Mouse (Mus musculus): ENCODE data around the gene Utp4. TPM values are rescaled to one million over a fixed set of nuclear protein-coding genes. Genes with fewer than 3 reads are reported as not detected.

Utp4 gene
- total and polyA plus RNA-seq, 2 experiments from 2014 or later: 29.1 to 30.6 TPM

- H3K36me3 ChIP-seq (replicated peaks; ENCODE audit: control insufficient read depth, insufficient read depth, low read length): peaks cover 75% of the 10 kb centered on the region
- H3K9me3 ChIP-seq (replicated peaks; ENCODE audit: control insufficient read depth, low read length): no peaks in the 10 kb centered on the region
- no peak overlapping the region for H3K9ac ChIP-seq (replicated peaks; ENCODE audit: low read depth, low read length)
- peak overlapping the region; percentile 26; the same call in 1 of the 2 replicates for H3K27ac ChIP-seq (ENCODE audit: low read depth)
- H3K4me3 ChIP-seq (ENCODE audit: low read depth, low read length): no peak overlapping the region
- H3K27me3 ChIP-seq (ENCODE audit: control insufficient read depth, insufficient read depth, low read length): no peaks in the 10 kb centered on the region
- TF ChIP-seq CTCF (IDR thresholded peaks at IDR 0.05; ENCODE audit: low read depth) (no peak), EP300 (IDR thresholded peaks at IDR 0.05; ENCODE audit: low read depth) (no peak)
- no peak for DNase-seq (ENCODE audit: low spot score)
- H3K4me1 ChIP-seq (ENCODE audit: control insufficient read depth, insufficient read depth): no peaks in the 10 kb centered on the region
- 91% methylated on average over 6 of the region's 6 CpGs for WGBS
- ATAC-seq (ENCODE audit: insufficient read depth, low read depth): no peak
- no peak overlapping the region for H3K4me2 ChIP-seq (ENCODE audit: low read depth, low read length)
These were observed 13.2 kb downstream of the Utp4 start for GRCm38 (mm10) chr8:106906635-106907034.

- 56% methylated on average over 6 of the region's 6 CpGs for WGBS
- Histone ChIP-seq H3K4me3 (ENCODE audit: low read depth, low read length) (no peak overlapping the region), H3K9me3 (replicated peaks; ENCODE audit: control insufficient read depth, low read length) (no peaks in the 10 kb centered on the region)
These were observed 14.0 kb downstream of the Utp4 start for GRCm38 (mm10) chr8:106907450-106907849.

GRCm38 (mm10) chr8:106908291-106908690 lies 14.9 kb downstream of the Utp4 start:
- DNase-seq (ENCODE audit: low spot score): no peak
- H3K4me1 ChIP-seq (ENCODE audit: control insufficient read depth, insufficient read depth): no peaks in the 10 kb centered on the region
- H3K4me3 ChIP-seq (ENCODE audit: low read depth, low read length): no peak overlapping the region
- no peak overlapping the region for H3K4me2 ChIP-seq (ENCODE audit: low read depth, low read length)
- no peaks in the 10 kb centered on the region for H3K9me3 ChIP-seq (replicated peaks; ENCODE audit: control insufficient read depth, low read length)
- H3K9ac ChIP-seq (replicated peaks; ENCODE audit: low read depth, low read length): no peak overlapping the region
- peaks cover 71% of the 10 kb centered on the region for H3K36me3 ChIP-seq (replicated peaks; ENCODE audit: control insufficient read depth, insufficient read depth, low read length)
- H3K27ac ChIP-seq (ENCODE audit: low read depth): no peak overlapping the region
- H3K27me3 ChIP-seq (ENCODE audit: control insufficient read depth, insufficient read depth, low read length): no peaks in the 10 kb centered on the region
- no peak for TF ChIP-seq CTCF (IDR thresholded peaks at IDR 0.05; ENCODE audit: low read depth)
- no peak for TF ChIP-seq EP300 (IDR thresholded peaks at IDR 0.05; ENCODE audit: low read depth)
- ATAC-seq (ENCODE audit: insufficient read depth, low read depth): no peak
- 73% methylated on average over 7 of the region's 7 CpGs for WGBS

More at GRCm38 (mm10) chr8:106907450-106907849, 14.0 kb downstream of the Utp4 start:
- Histone ChIP-seq H3K9ac (replicated peaks; ENCODE audit: low read depth, low read length) (no peak overlapping the region), H3K4me1 (ENCODE audit: control insufficient read depth, insufficient read depth) (no peaks in the 10 kb centered on the region), H3K27me3 (ENCODE audit: control insufficient read depth, insufficient read depth, low read length) (no peaks in the 10 kb centered on the region), H3K4me2 (ENCODE audit: low read depth, low read length) (no peak overlapping the region), H3K36me3 (replicated peaks; ENCODE audit: control insufficient read depth, insufficient read depth, low read length) (peaks cover 74% of the 10 kb centered on the region), H3K27ac (ENCODE audit: low read depth) (peak overlapping the region; percentile 26; the same call in 1 of the 2 replicates)
- TF ChIP-seq CTCF (IDR thresholded peaks at IDR 0.05; ENCODE audit: low read depth): no peak
- TF ChIP-seq EP300 (IDR thresholded peaks at IDR 0.05; ENCODE audit: low read depth): no peak
- peak; percentile 33; the same call in 1 of the 2 replicates for ATAC-seq (ENCODE audit: insufficient read depth, low read depth)
- no peak for DNase-seq (ENCODE audit: low spot score)

- Histone ChIP-seq H3K9ac (replicated peaks; ENCODE audit: low read depth, low read length) (no peak overlapping the region), H3K4me3 (ENCODE audit: low read depth, low read length) (no peak overlapping the region), H3K4me2 (ENCODE audit: low read depth, low read length) (no peak overlapping the region), H3K36me3 (replicated peaks; ENCODE audit: control insufficient read depth, insufficient read depth, low read length) (peaks cover 78% of the 10 kb centered on the region), H3K4me1 (ENCODE audit: control insufficient read depth, insufficient read depth) (no peaks in the 10 kb centered on the region), H3K9me3 (replicated peaks; ENCODE audit: control insufficient read depth, low read length) (no peaks in the 10 kb centered on the region), H3K27ac (ENCODE audit: low read depth) (no peak overlapping the region), H3K27me3 (ENCODE audit: control insufficient read depth, insufficient read depth, low read length) (no peaks in the 10 kb centered on the region)
- WGBS: 94% methylated on average over 10 of the region's 10 CpGs
- no peak for TF ChIP-seq EP300 (IDR thresholded peaks at IDR 0.05; ENCODE audit: low read depth)
- no peak for TF ChIP-seq CTCF (IDR thresholded peaks at IDR 0.05; ENCODE audit: low read depth)
- ATAC-seq (ENCODE audit: insufficient read depth, low read depth) (no peak), DNase-seq (ENCODE audit: low spot score) (no peak)
These were observed 20.2 kb downstream of the Utp4 start for GRCm38 (mm10) chr8:106913631-106914030.

- DNase-seq (ENCODE audit: low spot score): no peak
- H3K4me2 ChIP-seq (ENCODE audit: low read depth, low read length): no peak overlapping the region
- H3K9me3 ChIP-seq (replicated peaks; ENCODE audit: control insufficient read depth, low read length): no peaks in the 10 kb centered on the region
- no peak for ATAC-seq (ENCODE audit: insufficient read depth, low read depth)
- WGBS: 85% methylated on average over 8 of the region's 8 CpGs
- TF ChIP-seq EP300 (IDR thresholded peaks at IDR 0.05; ENCODE audit: low read depth): no peak
- TF ChIP-seq CTCF (IDR thresholded peaks at IDR 0.05; ENCODE audit: low read depth): no peak
- peaks cover 86% of the 10 kb centered on the region for H3K36me3 ChIP-seq (replicated peaks; ENCODE audit: control insufficient read depth, insufficient read depth, low read length)
- no peak overlapping the region for H3K27ac ChIP-seq (ENCODE audit: low read depth)
- H3K27me3 ChIP-seq (ENCODE audit: control insufficient read depth, insufficient read depth, low read length): no peaks in the 10 kb centered on the region
- H3K4me3 ChIP-seq (ENCODE audit: low read depth, low read length): no peak overlapping the region
- H3K4me1 ChIP-seq (ENCODE audit: control insufficient read depth, insufficient read depth): no peaks in the 10 kb centered on the region
- H3K9ac ChIP-seq (replicated peaks; ENCODE audit: low read depth, low read length): no peak overlapping the region
These were observed 26.4 kb downstream of the Utp4 start for GRCm38 (mm10) chr8:106919721-106920394.

- Histone ChIP-seq H3K36me3 (replicated peaks; ENCODE audit: control insufficient read depth, insufficient read depth, low read length) (peaks cover 81% of the 10 kb centered on the region), H3K9ac (replicated peaks; ENCODE audit: low read depth, low read length) (no peak overlapping the region), H3K4me2 (ENCODE audit: low read depth, low read length) (no peak overlapping the region), H3K27me3 (ENCODE audit: control insufficient read depth, insufficient read depth, low read length) (no peaks in the 10 kb centered on the region), H3K4me1 (ENCODE audit: control insufficient read depth, insufficient read depth) (no peaks in the 10 kb centered on the region), H3K4me3 (ENCODE audit: low read depth, low read length) (no peak overlapping the region), H3K9me3 (replicated peaks; ENCODE audit: control insufficient read depth, low read length) (no peaks in the 10 kb centered on the region), H3K27ac (ENCODE audit: low read depth) (no peak overlapping the region)
- ATAC-seq (ENCODE audit: insufficient read depth, low read depth): no peak
- TF ChIP-seq CTCF (IDR thresholded peaks at IDR 0.05; ENCODE audit: low read depth) (no peak), EP300 (IDR thresholded peaks at IDR 0.05; ENCODE audit: low read depth) (no peak)
- DNase-seq (ENCODE audit: low spot score): no peak
- WGBS: 91% methylated on average over 5 of the region's 5 CpGs
These were observed 26.9 kb downstream of the Utp4 start for GRCm38 (mm10) chr8:106920395-106920741.
